Mouse (Mus musculus): ENCODE measurements at regions not wholly inside any gene's neighbourhood (a gene's known extent, or its start where the extent isn't known, plus 50 kb on each side); places are given as distances from the start of the nearest gene placed in this dataset.
A peak's percentile ranks its signal among the peaks of the same experiment; 100 is the strongest.

- no peak for DNase-seq (ENCODE audit: extremely low spot score in 1 of 2, low spot score in 1 of 2)
These were observed 245.9 kb upstream of the Lcorl start for GRCm38 (mm10) chr5:46103350-46103749.

- DNase-seq (ENCODE audit: extremely low spot score in 1 of 2, low spot score in 1 of 2): no peak
These were observed 235.1 kb upstream of the Lcorl start for GRCm38 (mm10) chr5:46092549-46092948.

GRCm38 (mm10) chr5:46086885-46087284 lies 229.5 kb upstream of the Lcorl start:
- DNase-seq (ENCODE audit: extremely low spot score in 1 of 2, low spot score in 1 of 2): no peak

- no peak for DNase-seq (ENCODE audit: extremely low spot score in 1 of 2, low spot score in 1 of 2)
These were observed 225.9 kb upstream of the Lcorl start for GRCm38 (mm10) chr5:46083293-46083692.

- DNase-seq (ENCODE audit: extremely low spot score in 1 of 2, low spot score in 1 of 2): no peak
These were observed 216.3 kb upstream of the Lcorl start for GRCm38 (mm10) chr5:46073744-46074143.

- DNase-seq (ENCODE audit: extremely low spot score in 1 of 2, low spot score in 1 of 2): no peak
These were observed 215.7 kb upstream of the Lcorl start for GRCm38 (mm10) chr5:46073136-46073535.

GRCm38 (mm10) chr5:46059910-46060309 lies 202.5 kb upstream of the Lcorl start:
- no peak for DNase-seq (ENCODE audit: extremely low spot score in 1 of 2, low spot score in 1 of 2)

- DNase-seq (ENCODE audit: extremely low spot score in 1 of 2, low spot score in 1 of 2): no peak
These were observed 197.4 kb upstream of the Lcorl start for GRCm38 (mm10) chr5:46054850-46055249.

- no peak for DNase-seq (ENCODE audit: extremely low spot score in 1 of 2, low spot score in 1 of 2)
These were observed 185.4 kb upstream of the Lcorl start for GRCm38 (mm10) chr5:46042684-46043348.

- no peak for DNase-seq (ENCODE audit: extremely low spot score in 1 of 2, low spot score in 1 of 2)
These were observed 175.7 kb upstream of the Lcorl start for GRCm38 (mm10) chr5:46033008-46033676.

GRCm38 (mm10) chr5:46032206-46032605 lies 174.8 kb upstream of the Lcorl start:
- DNase-seq (ENCODE audit: extremely low spot score in 1 of 2, low spot score in 1 of 2): no peak

- DNase-seq (ENCODE audit: extremely low spot score in 1 of 2, low spot score in 1 of 2): no peak
These were observed 166.7 kb upstream of the Lcorl start for GRCm38 (mm10) chr5:46024138-46024537.

GRCm38 (mm10) chr5:46023456-46023855 lies 166.0 kb upstream of the Lcorl start:
- DNase-seq (ENCODE audit: extremely low spot score in 1 of 2, low spot score in 1 of 2): no peak

GRCm38 (mm10) chr5:46022047-46022422 lies 164.6 kb upstream of the Lcorl start:
- DNase-seq (ENCODE audit: extremely low spot score in 1 of 2, low spot score in 1 of 2): no peak

GRCm38 (mm10) chr5:46021398-46022046 lies 164.1 kb upstream of the Lcorl start:
- no peak for DNase-seq (ENCODE audit: extremely low spot score in 1 of 2, low spot score in 1 of 2)

GRCm38 (mm10) chr5:46020175-46020574 lies 162.8 kb upstream of the Lcorl start:
- DNase-seq (ENCODE audit: extremely low spot score in 1 of 2, low spot score in 1 of 2): no peak

GRCm38 (mm10) chr5:46007446-46007845 lies 150.0 kb upstream of the Lcorl start:
- no peak for DNase-seq (ENCODE audit: extremely low spot score in 1 of 2, low spot score in 1 of 2)

- peak in 1 of 2 experiments; percentile 17 for DNase-seq (ENCODE audit: extremely low spot score in 1 of 2, low spot score in 1 of 2)
These were observed 149.3 kb upstream of the Lcorl start for GRCm38 (mm10) chr5:46006691-46007090.

GRCm38 (mm10) chr5:46006228-46006627 lies 148.8 kb upstream of the Lcorl start:
- DNase-seq (ENCODE audit: extremely low spot score in 1 of 2, low spot score in 1 of 2): no peak

- DNase-seq (ENCODE audit: extremely low spot score in 1 of 2, low spot score in 1 of 2): no peak
These were observed 148.2 kb upstream of the Lcorl start for GRCm38 (mm10) chr5:46005631-46006030.

GRCm38 (mm10) chr5:46002011-46002410 lies 144.6 kb upstream of the Lcorl start:
- DNase-seq (ENCODE audit: extremely low spot score in 1 of 2, low spot score in 1 of 2): no peak

- peak; percentile 3 to 10 for DNase-seq (ENCODE audit: extremely low spot score in 1 of 2, low spot score in 1 of 2)
These were observed 100.4 kb upstream of the Lcorl start for GRCm38 (mm10) chr5:45957766-45958165.

All from frontal cortex, adult 2 months (tissue).